Mouse (Mus musculus) erythroblast, embryonic 14.5 days (primary cell): ENCODE results near the gene Tsfm.

Experiments used
- GATA1 ChIP-seq: IDR thresholded peaks from 2 replicates; pipeline ENCODE4 v1.6.1; 2012; ENCODE audit warnings: low read length, inconsistent platforms, mixed read lengths
- TAL1 ChIP-seq: IDR thresholded peaks from 3 replicates; pipeline ENCODE4 v1.6.1; 2012; ENCODE audit warnings: low read length, inconsistent platforms, mixed read lengths

DNA sequence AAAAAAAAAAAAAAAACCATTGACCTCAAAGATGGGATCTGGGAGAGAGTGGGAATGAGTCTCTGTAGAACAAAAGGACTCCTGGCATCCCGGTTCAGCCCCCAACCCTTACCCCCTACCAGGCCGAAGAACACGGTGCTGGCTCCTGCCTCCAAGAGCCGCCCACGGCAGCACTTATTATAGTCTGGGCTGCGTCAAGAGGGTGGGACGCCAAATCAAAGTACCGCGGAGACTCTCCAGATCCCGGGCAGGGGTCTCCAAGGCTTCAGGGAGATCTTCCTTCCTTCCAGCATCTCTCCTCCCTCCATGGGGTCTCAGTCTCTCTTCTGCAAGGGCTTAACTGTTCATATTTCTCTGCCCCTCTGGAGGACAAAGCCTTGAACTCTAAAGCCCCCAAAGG is 46.9 kb upstream of the Tsfm start:
- TF ChIP-seq TAL1 (no peak; the same call in 2 of the 3 replicates), GATA1 (no peak)
